Mouse (Mus musculus): ENCODE data around the gene Nacc2.

DNA sequence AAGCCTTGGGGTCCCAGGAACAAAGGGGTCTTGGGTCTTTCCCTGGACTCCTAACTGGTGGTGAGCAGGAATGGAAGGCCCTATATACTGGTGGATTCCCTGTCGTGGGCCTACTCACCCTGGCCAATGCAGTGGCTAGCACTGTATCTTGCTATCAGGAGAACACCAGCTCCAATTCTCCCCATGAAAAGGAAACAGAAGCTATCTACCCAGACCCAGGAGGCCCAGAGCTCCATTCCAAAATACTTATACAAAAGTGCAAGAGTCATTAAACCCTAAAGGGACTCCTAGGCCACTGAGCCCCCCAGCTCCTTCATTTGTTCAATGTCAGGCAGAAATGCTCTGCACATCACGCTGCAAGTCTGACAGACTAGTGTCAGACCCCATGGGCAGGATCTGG, 34.0 kb downstream of the Nacc2 start:
- TF ChIP-seq CTCF (IDR thresholded peaks at IDR 0.05; ENCODE audit: extremely low read depth, insufficient read length, insufficient replicate concordance, low read depth, low read length) (no peak), POLR2A (IDR thresholded peaks at IDR 0.05; ENCODE audit: low read depth, low read length) (no peak)

Measured in small intestine, adult 2 months (tissue).